Mouse (Mus musculus) forebrain, embryonic 14.5 days (tissue): ENCODE data around the gene Cfap221. TPM values are rescaled to one million over a fixed set of nuclear protein-coding genes. Genes with fewer than 3 reads are reported as not detected.
A peak's percentile ranks its signal among the peaks of the same experiment; 100 is the strongest.

ENCODE experiments used
- ATAC-seq: fragments of 200-750 bp; cut with Nextera tagmentation; 2 replicates; pipeline ENCODE4 v1.8.0; 2017; ENCODE audit warnings: mild to moderate bottlenecking, moderate library complexity
- DNase-seq: peaks from one replicate; pipeline ENCODE4 v3.0.0-alpha.2; 2015; ENCODE audit warnings: low spot score
- H3K27ac ChIP-seq: fragments of 300-500 bp; sonication (generic); 2 replicates; pipeline ENCODE4 v1.5.1; 2014; ENCODE audit warnings: low read depth, mild to moderate bottlenecking, control low read depth, low read length, moderate library complexity
- H3K27me3 ChIP-seq: fragments of 300-500 bp; sonication (generic); replicated peaks from 2 replicates; pipeline ENCODE4 v1.6.1; 2014; ENCODE audit warnings: low read length, control low read depth, mixed read lengths; ENCODE audit not compliant: control insufficient read depth, insufficient read depth
- H3K36me3 ChIP-seq: fragments of 300-500 bp; sonication (generic); 2 replicates; pipeline ENCODE4 v1.6.1; 2014; ENCODE audit warnings: low read length, control low read depth; ENCODE audit not compliant: control insufficient read depth, insufficient read depth
- H3K4me1 ChIP-seq: fragments of 300-500 bp; sonication (generic); 2 replicates; pipeline ENCODE4 v1.6.1; 2014; ENCODE audit warnings: antibody characterized with exemption, low read length, control low read depth; ENCODE audit not compliant: control insufficient read depth, insufficient read depth
- H3K4me2 ChIP-seq: fragments of 300-500 bp; sonication (generic); 2 replicates; pipeline ENCODE4 v1.6.1; 2014; ENCODE audit warnings: mild to moderate bottlenecking, control low read depth, low read length
- H3K4me3 ChIP-seq: fragments of 300-500 bp; sonication (generic); 2 replicates; pipeline ENCODE4 v1.5.1; 2014; ENCODE audit warnings: low read depth, low read length, control low read depth
- H3K9ac ChIP-seq: fragments of 300-500 bp; sonication (generic); 2 replicates; pipeline ENCODE4 v1.6.1; 2014; ENCODE audit warnings: mild to moderate bottlenecking, low read length, control low read depth, moderate library complexity
- H3K9me3 ChIP-seq: fragments of 300-500 bp; sonication (generic); replicated peaks from 2 replicates; pipeline ENCODE4 v1.6.1; 2016; ENCODE audit warnings: low read length, control low read depth, mixed read lengths; ENCODE audit not compliant: control insufficient read depth
- WGBS: fragments of 180-500 bp; shearing (Covaris S2); extraction: QIAGEN DNeasy Blood & Tissue Kit; methylation state at CpG from one replicate; pipeline ENCODE4 v1.1.7; 2014; 5-methylcytosine and 5-hydroxymethylcytosine counted together
- polyA plus RNA-seq: library from polyadenylated mRNA; unstranded; fragments of >200 nt; fragmentation: Nextera tagmentation; extraction: Ambion mirVana; gene quantifications from 2 replicates; pipeline ENCODE4 v1.2.1, GENCODE M21; 2014

Cfap221 gene
- polyA plus RNA-seq, 1 experiment from 2014 or later: 0.48 TPM

DNA sequence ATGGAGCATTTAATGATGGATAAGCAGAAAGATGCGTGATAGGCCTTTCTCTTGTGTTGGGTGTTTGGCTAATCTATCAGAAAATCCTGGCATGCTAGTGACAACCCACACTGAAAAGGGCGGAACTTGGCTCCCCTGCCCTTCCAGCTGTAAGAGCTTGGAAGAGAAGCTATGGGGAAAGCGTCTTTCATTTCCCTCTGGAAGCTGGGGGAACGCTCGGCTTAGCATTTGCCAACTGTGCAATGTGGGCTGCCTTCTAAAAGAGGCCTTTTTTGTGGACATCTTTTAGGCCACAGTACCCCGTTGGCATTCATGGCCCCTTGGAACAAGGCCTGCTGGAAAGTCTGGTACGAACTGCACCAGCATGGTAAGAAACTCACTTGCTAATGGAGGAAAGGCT lies 118.1 kb downstream of the Cfap221 start:
- H3K9ac ChIP-seq: no peak overlapping the region
- H3K4me2 ChIP-seq: no peak overlapping the region
- 45% methylated on average over 7 of the region's 7 CpGs for WGBS
- H3K4me1 ChIP-seq: 0 out of 2 replicates have a peak, but pooled peaks cover 3% of the 10 kb centered on the region
- H3K4me3 ChIP-seq: no peak overlapping the region
- H3K27ac ChIP-seq: peak overlapping the region; percentile 75
- no peaks in the 10 kb centered on the region for H3K27me3 ChIP-seq
- ATAC-seq (peak; percentile 69; the same call in 1 of the 2 replicates), DNase-seq (peak; percentile 86)
- no peaks in the 10 kb centered on the region for H3K36me3 ChIP-seq
- no peaks in the 10 kb centered on the region for H3K9me3 ChIP-seq

DNA sequence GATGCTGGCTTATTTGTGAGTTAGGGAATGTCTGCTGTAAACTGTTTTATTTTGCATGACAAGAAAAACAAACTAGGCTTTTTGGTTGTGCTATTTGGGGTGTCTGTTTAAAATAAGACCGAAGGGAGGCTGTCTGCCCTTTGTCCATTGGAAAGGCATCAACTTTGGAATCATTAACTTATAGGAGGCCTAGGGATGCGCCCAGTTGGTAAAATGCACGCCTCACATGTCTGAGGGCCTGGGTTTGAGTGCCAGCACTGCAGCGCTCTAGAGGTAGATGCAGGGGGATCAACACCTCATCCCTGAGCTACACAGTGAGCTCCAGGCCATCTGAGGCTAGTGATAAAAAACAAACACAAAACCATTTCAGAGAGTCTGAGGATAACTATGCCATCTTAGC lies 119.6 kb downstream of the Cfap221 start:
- Histone ChIP-seq H3K27ac (no peak overlapping the region), H3K9ac (no peak overlapping the region), H3K9me3 (no peaks in the 10 kb centered on the region), H3K27me3 (no peaks in the 10 kb centered on the region), H3K4me3 (no peak overlapping the region), H3K4me1 (0 out of 2 replicates have a peak, but pooled peaks cover 3% of the 10 kb centered on the region), H3K4me2 (no peak overlapping the region), H3K36me3 (no peaks in the 10 kb centered on the region)
- DNase-seq: no peak
- no peak for ATAC-seq
- 96% methylated on average over 4 of the region's 4 CpGs for WGBS

Other genes with a start within 250 kb of the Cfap221 start
- 15.2 and 17.4 TPM in 2 replicates for gene Ptpn4, start 159.6 kb downstream of the Cfap221 start, polyA plus RNA-seq
- gene Tmem177, start 84.0 kb downstream of the Cfap221 start, polyA plus RNA-seq: 13.3 TPM in 2 replicates
- gene Sctr, start 9.7 kb upstream of the Cfap221 start, polyA plus RNA-seq: 0.52 and 0.56 TPM in 2 replicates
- gene Tmem37, start 76.8 kb upstream of the Cfap221 start, polyA plus RNA-seq: 7.3 and 8.2 TPM in 2 replicates
- gene Dbi, start 123.8 kb upstream of the Cfap221 start, polyA plus RNA-seq: 1,393 and 1,470 TPM in 2 replicates
- 25.9 and 27.3 TPM in 2 replicates for gene 3110009E18Rik, start 124.0 kb upstream of the Cfap221 start, polyA plus RNA-seq